Mouse (Mus musculus) midbrain, embryonic 15.5 days (tissue): ENCODE data around the gene Dpp7. TPM values are rescaled to one million over a fixed set of nuclear protein-coding genes. Genes with fewer than 3 reads are reported as not detected.

ENCODE experiments used
- ATAC-seq: fragments of 200-750 bp; cut with Nextera tagmentation; replicated peaks from 2 replicates; pipeline ENCODE4 v1.8.0; 2017; ENCODE audit warnings: moderate TSS enrichment
- H3K27ac ChIP-seq: fragments of 300-500 bp; sonication (generic); 2 replicates; pipeline ENCODE4 v1.5.1; 2015; ENCODE audit warnings: mild to moderate bottlenecking, inconsistent platforms
- H3K27me3 ChIP-seq: fragments of 300-500 bp; sonication (generic); replicated peaks from 2 replicates; pipeline ENCODE4 v1.6.1; 2015; ENCODE audit warnings: inconsistent platforms
- H3K36me3 ChIP-seq: fragments of 300-500 bp; sonication (generic); replicated peaks from 2 replicates; pipeline ENCODE4 v1.6.1; 2015; ENCODE audit warnings: inconsistent platforms
- H3K4me1 ChIP-seq: fragments of 300-500 bp; sonication (generic); 2 replicates; pipeline ENCODE4 v1.6.1; 2015; ENCODE audit warnings: inconsistent platforms
- H3K4me2 ChIP-seq: fragments of 300-500 bp; sonication (generic); 2 replicates; pipeline ENCODE4 v1.6.1; 2015; ENCODE audit warnings: inconsistent platforms, mild to moderate bottlenecking, moderate library complexity
- H3K4me3 ChIP-seq: fragments of 300-500 bp; sonication (generic); 2 replicates; pipeline ENCODE4 v1.5.1; 2015; ENCODE audit warnings: mild to moderate bottlenecking, inconsistent platforms
- H3K9ac ChIP-seq: fragments of 300-500 bp; sonication (generic); 2 replicates; pipeline ENCODE4 v1.6.1; 2015; ENCODE audit warnings: mild to moderate bottlenecking, inconsistent platforms
- H3K9me3 ChIP-seq: fragments of 300-500 bp; sonication (generic); 2 replicates; pipeline ENCODE4 v1.6.1; 2016; ENCODE audit warnings: inconsistent platforms
- WGBS: fragments of 180-500 bp; shearing (Covaris S2); methylation state at CpG from one replicate; pipeline ENCODE4 v1.1.7; 2015; ENCODE audit warnings: mixed read lengths; 5-methylcytosine and 5-hydroxymethylcytosine counted together
- polyA plus RNA-seq: library from polyadenylated mRNA; unstranded; fragments of >200 nt; fragmentation: Nextera tagmentation; extraction: Ambion mirVana; gene quantifications from 2 replicates; pipeline ENCODE4 v1.2.1, GENCODE M21; 2015

The Dpp7 gene
- polyA plus RNA-seq, 1 experiment from 2014 or later: 23.8 TPM

DNA sequence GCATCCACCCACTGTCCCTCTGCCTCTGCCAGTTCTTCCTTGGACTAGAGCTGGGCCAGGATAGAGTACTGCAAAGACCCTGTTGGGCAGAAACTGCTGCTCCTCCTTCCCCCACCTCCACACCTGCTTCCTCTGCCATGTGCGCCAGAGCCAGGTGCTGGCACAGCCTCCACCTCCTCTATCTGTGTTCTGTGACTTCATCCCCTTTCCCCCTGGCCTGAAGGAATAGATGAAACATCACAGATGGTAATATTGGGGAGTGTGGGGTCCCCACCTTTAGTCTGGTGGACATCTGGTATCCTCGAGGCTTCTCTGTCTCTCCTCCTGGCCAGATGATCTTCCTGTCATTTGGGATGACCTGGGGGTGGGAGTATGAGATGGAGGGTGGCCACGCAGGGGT lies 52.7 kb downstream of the Dpp7 start:
- 70% methylated on average over 3 of the region's 3 CpGs for WGBS
- no peak for ATAC-seq

More for the DNA sequence above, 52.7 kb downstream of the Dpp7 start:
- 0 out of 2 replicates have a peak, but pooled peaks cover 7% of the 10 kb centered on the region for H3K36me3 ChIP-seq
- H3K27ac ChIP-seq: no peak overlapping the region
- H3K4me3 ChIP-seq: no peak overlapping the region
- H3K4me1 ChIP-seq: peaks cover 17% of the 10 kb centered on the region
- H3K9ac ChIP-seq: no peak overlapping the region
- H3K27me3 ChIP-seq: peaks cover 29% of the 10 kb centered on the region
- no peaks in the 10 kb centered on the region for H3K9me3 ChIP-seq
- no peak overlapping the region for H3K4me2 ChIP-seq

Other genes with a start within 250 kb of the Dpp7 start
- 15.3 and 18.1 TPM in 2 replicates for gene Nrarp, start 175.6 kb downstream of the Dpp7 start, polyA plus RNA-seq
- 1.9 and 2.0 TPM in 2 replicates for gene Tor4a, start 159.5 kb downstream of the Dpp7 start, polyA plus RNA-seq
- 126 and 129 TPM in 2 replicates for gene Nelfb, start 144.9 kb downstream of the Dpp7 start, polyA plus RNA-seq
- gene Stpg3, start 141.7 kb downstream of the Dpp7 start, polyA plus RNA-seq: not detected in 2 replicates
- 0.43 and 0.78 TPM in 2 replicates for gene Fam166a, start 137.6 kb downstream of the Dpp7 start, polyA plus RNA-seq
- gene Tubb4b, start 131.7 kb downstream of the Dpp7 start, polyA plus RNA-seq: 364 and 396 TPM in 2 replicates
- gene Slc34a3, start 122.0 kb downstream of the Dpp7 start, polyA plus RNA-seq: not detected in 2 replicates
- gene Rnf224, start 119.6 kb downstream of the Dpp7 start, polyA plus RNA-seq: not detected in 2 replicates
- gene Rnf208, start 114.1 kb downstream of the Dpp7 start, polyA plus RNA-seq: 148 and 150 TPM in 2 replicates
- 0.26 and 0.46 TPM in 2 replicates for gene Cysrt1, start 113.9 kb downstream of the Dpp7 start, polyA plus RNA-seq
- gene AL732309.1, start 109.5 kb downstream of the Dpp7 start, polyA plus RNA-seq: 6.2 and 8.4 TPM in 2 replicates
- gene Tmem203, start 100.9 kb downstream of the Dpp7 start, polyA plus RNA-seq: 13.8 and 15.4 TPM in 2 replicates
- 16.7 and 16.9 TPM in 2 replicates for gene Tprn, start 93.7 kb downstream of the Dpp7 start, polyA plus RNA-seq
- gene Ssna1, start 83.9 kb downstream of the Dpp7 start, polyA plus RNA-seq: 186 and 197 TPM in 2 replicates
- 153 and 157 TPM in 2 replicates for gene Anapc2, start 83.9 kb downstream of the Dpp7 start, polyA plus RNA-seq
- gene Tmem210, start 68.2 kb downstream of the Dpp7 start, polyA plus RNA-seq: not detected in 2 replicates
- 0.14 and 0.23 TPM in 2 replicates for gene Lrrc26, start 66.4 kb downstream of the Dpp7 start, polyA plus RNA-seq
- 49.1 and 51.5 TPM in 2 replicates for gene Grin1, start 37.2 kb downstream of the Dpp7 start, polyA plus RNA-seq
- 44.3 and 50.3 TPM in 2 replicates for gene Man1b1, start 24.0 kb downstream of the Dpp7 start, polyA plus RNA-seq
- 5.6 and 5.9 TPM in 2 replicates for gene Uap1l1, start 9.3 kb upstream of the Dpp7 start, polyA plus RNA-seq
- gene Sapcd2, start 16.0 kb upstream of the Dpp7 start, polyA plus RNA-seq: 11.1 and 14.7 TPM in 2 replicates
- 2.7 and 3.3 TPM in 2 replicates for gene Entpd2, start 39.5 kb upstream of the Dpp7 start, polyA plus RNA-seq
- gene Npdc1, start 43.0 kb upstream of the Dpp7 start, polyA plus RNA-seq: 498 and 520 TPM in 2 replicates
- 0.17 and 0.41 TPM in 2 replicates for gene Fut7, start 66.9 kb upstream of the Dpp7 start, polyA plus RNA-seq
- gene Abca2, start 72.3 kb upstream of the Dpp7 start, polyA plus RNA-seq: 16.4 and 17.6 TPM in 2 replicates
- gene Clic3, start 100.5 kb upstream of the Dpp7 start, polyA plus RNA-seq: 3.3 and 3.9 TPM in 2 replicates
- gene Paxx, start 104.7 kb upstream of the Dpp7 start, polyA plus RNA-seq: 119 and 128 TPM in 2 replicates
- 822 and 843 TPM in 2 replicates for gene Ptgds, start 113.7 kb upstream of the Dpp7 start, polyA plus RNA-seq
- not detected in 2 replicates for gene Lcn12, start 137.6 kb upstream of the Dpp7 start, polyA plus RNA-seq
- gene Fbxw5, start 144.4 kb upstream of the Dpp7 start, polyA plus RNA-seq: 147 and 151 TPM in 2 replicates
- gene C8g, start 145.4 kb upstream of the Dpp7 start, polyA plus RNA-seq: 6.4 and 7.4 TPM in 2 replicates
- 18.9 and 21.2 TPM in 2 replicates for gene Traf2, start 190.6 kb upstream of the Dpp7 start, polyA plus RNA-seq
- gene Edf1, start 201.5 kb upstream of the Dpp7 start, polyA plus RNA-seq: 352 and 378 TPM in 2 replicates
- 4.7 and 4.8 TPM in 2 replicates for gene Mamdc4, start 218.5 kb upstream of the Dpp7 start, polyA plus RNA-seq
- 155 and 162 TPM in 2 replicates for gene Phpt1, start 218.9 kb upstream of the Dpp7 start, polyA plus RNA-seq
- 13.8 and 14.1 TPM in 2 replicates for gene Ajm1, start 225.4 kb upstream of the Dpp7 start, polyA plus RNA-seq